Mouse (Mus musculus) testis, adult 2 months (tissue): ENCODE data around the gene Pa2g4.

Experiments
- CTCF ChIP-seq: fragments of 200-500 bp; IDR thresholded peaks from 2 replicates; pipeline ENCODE4 v1.5.1; 2012; ENCODE audit warnings: low read depth, mild to moderate bottlenecking, inconsistent platforms, low read length, moderate library complexity; ENCODE audit not compliant: control insufficient read depth, insufficient read depth, insufficient replicate concordance
- POLR2A ChIP-seq: fragments of 200-500 bp; IDR thresholded peaks from 2 replicates; pipeline ENCODE4 v1.6.1; 2012; ENCODE audit warnings: low read depth, mild to moderate bottlenecking, inconsistent platforms, low read length, moderate library complexity; ENCODE audit not compliant: control insufficient read depth

GRCm38 (mm10) chr10:128587697-128588096 is 21.9 kb upstream of the Pa2g4 start:
- TF ChIP-seq CTCF (no peak), POLR2A (no peak)
